Mouse (Mus musculus) kidney, embryonic 16.5 days (tissue): ENCODE data around the gene Olfr1393. TPM values are rescaled to one million over a fixed set of nuclear protein-coding genes. Genes with fewer than 3 reads are reported as not detected.

Source experiments
- ATAC-seq: fragments of 200-750 bp; cut with Nextera tagmentation; 2 replicates; pipeline ENCODE4 v1.8.0; 2017; ENCODE audit warnings: moderate TSS enrichment; ENCODE audit not compliant: low FRiP score, low TSS enrichment
- H3K27ac ChIP-seq: fragments of 300-500 bp; sonication (generic); 2 replicates; pipeline ENCODE4 v1.5.1; 2014; ENCODE audit warnings: low read length
- H3K27me3 ChIP-seq: fragments of 300-500 bp; sonication (generic); 2 replicates; pipeline ENCODE4 v1.6.1; 2014; ENCODE audit warnings: low read length, control low read depth, mixed read lengths; ENCODE audit not compliant: insufficient read depth
- H3K36me3 ChIP-seq: fragments of 300-500 bp; sonication (generic); 2 replicates; pipeline ENCODE4 v1.6.1; 2014; ENCODE audit warnings: low read length, control low read depth, mixed read lengths; ENCODE audit not compliant: insufficient read depth
- H3K4me1 ChIP-seq: fragments of 300-500 bp; sonication (generic); 2 replicates; pipeline ENCODE4 v1.6.1; 2014; ENCODE audit warnings: low read length, control low read depth, mixed read lengths; ENCODE audit not compliant: insufficient read depth
- H3K4me2 ChIP-seq: fragments of 300-500 bp; sonication (generic); replicated peaks from 2 replicates; pipeline ENCODE4 v1.6.1; 2014; ENCODE audit warnings: low read depth, low read length
- H3K4me3 ChIP-seq: fragments of 300-500 bp; sonication (generic); 2 replicates; pipeline ENCODE4 v1.5.1; 2014; ENCODE audit warnings: mild to moderate bottlenecking, low read length
- H3K9ac ChIP-seq: fragments of 300-500 bp; sonication (generic); replicated peaks from 2 replicates; pipeline ENCODE4 v1.6.1; 2014; ENCODE audit warnings: low read length
- H3K9me3 ChIP-seq: fragments of 300-500 bp; sonication (generic); 2 replicates; pipeline ENCODE4 v1.6.1; 2016; ENCODE audit warnings: low read length, control low read depth
- WGBS: fragments of 180-500 bp; shearing (Covaris S2); extraction: QIAGEN DNeasy Blood & Tissue Kit; methylation state at CpG from one replicate; pipeline ENCODE4 v1.1.7; 2014; 5-methylcytosine and 5-hydroxymethylcytosine counted together
- polyA plus RNA-seq: library from polyadenylated mRNA; unstranded; fragments of >200 nt; fragmentation: Nextera tagmentation; extraction: Ambion mirVana; gene quantifications from 2 replicates; pipeline ENCODE4 v1.2.1, GENCODE M21; 2015

Gene Olfr1393
- polyA plus RNA-seq, 1 experiment from 2014 or later: not detected

DNA sequence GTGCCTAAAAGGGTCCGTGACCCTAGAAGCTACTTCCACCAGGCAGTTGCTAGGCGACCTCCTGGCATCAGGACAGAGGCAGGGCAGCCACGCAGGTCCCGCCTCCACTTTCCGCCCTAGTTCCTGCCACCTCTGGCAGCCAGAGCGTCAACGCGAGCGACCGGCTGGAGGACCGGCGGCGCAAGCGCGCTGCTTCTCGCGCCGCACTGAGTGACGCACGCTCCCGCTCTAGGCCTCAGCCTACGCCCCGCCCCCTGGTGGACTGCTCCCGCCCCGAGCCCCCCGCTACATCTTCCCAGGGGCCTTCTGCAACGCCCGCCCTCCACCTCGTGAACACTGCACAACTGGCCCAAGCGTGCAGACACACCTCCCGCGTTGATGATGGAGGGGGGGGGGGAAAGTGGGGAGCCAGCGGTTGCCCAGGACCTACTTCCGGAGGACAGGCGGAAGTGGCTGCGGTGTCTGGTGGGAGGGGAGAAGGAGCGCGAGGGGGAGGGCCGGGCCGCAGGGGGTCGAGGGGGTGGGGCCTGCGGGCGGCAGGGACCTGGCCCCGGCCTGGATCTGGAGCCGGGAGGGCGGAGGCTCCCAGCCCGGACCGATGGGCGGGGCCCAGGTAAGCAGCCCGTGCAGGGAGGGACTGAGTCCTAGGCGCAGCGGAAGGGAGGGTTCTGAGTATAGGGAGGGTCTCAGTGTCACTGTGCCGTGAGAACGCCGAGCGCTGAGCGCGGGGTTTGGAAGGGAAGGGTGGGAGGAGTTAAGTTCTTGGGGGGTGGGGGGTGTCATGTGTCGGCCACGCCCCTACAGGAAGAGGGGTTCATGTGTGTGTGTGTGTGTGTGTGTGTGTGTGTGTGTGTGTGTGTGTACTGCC is 34.1 kb upstream of the Olfr1393 start, which contains the start of gene Mgat1:
TSS of gene Mgat1 (plus strand) at position 465 of the 868 bp plus-strand sequence.
- H3K9ac ChIP-seq: peak within 1 kb of the TSS; percentile 64
- WGBS: under 1% methylated on average over 59 of the region's 60 CpGs
- no peaks in the 10 kb centered on the region for H3K9me3 ChIP-seq
- H3K4me2 ChIP-seq: peak within 1 kb of the TSS; percentile 69
- peak; percentile 95 for ATAC-seq
- no peaks in the 10 kb centered on the region for H3K27me3 ChIP-seq
- no peaks in the 10 kb centered on the region for H3K36me3 ChIP-seq
- H3K4me3 ChIP-seq: peak within 1 kb of the TSS; percentile 55
- peak within 1 kb of the TSS; percentile 87 for H3K27ac ChIP-seq
- H3K4me1 ChIP-seq: peaks cover 42% of the 10 kb centered on the region

DNA sequence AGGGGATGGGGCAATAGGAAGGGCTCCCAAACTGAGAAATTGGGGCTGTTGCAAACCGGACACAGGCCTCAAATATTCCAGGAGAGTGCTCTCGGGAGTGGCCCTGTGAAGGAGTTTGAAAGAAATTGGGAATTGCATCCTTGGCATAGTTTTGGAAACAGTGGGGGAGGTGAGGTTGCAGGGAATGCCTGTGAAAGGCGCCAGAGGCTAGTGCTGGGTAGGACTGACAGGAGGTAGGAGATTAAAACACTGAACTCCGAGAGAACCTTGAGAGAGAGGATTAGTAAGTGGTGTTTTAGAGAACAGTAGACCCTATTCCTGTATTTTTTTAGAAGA is 33.5 kb upstream of the Olfr1393 start:
- Histone ChIP-seq H3K4me1 (peaks cover 48% of the 10 kb centered on the region), H3K36me3 (no peaks in the 10 kb centered on the region), H3K4me2 (peak overlapping the region; percentile 69), H3K27me3 (no peaks in the 10 kb centered on the region), H3K4me3 (peak overlapping the region; percentile 55), H3K9me3 (no peaks in the 10 kb centered on the region), H3K9ac (peak overlapping the region; percentile 64), H3K27ac (peak overlapping the region; percentile 87)
- 3% methylated on average over 4 of the region's 4 CpGs for WGBS
- no peak for ATAC-seq

GRCm38 (mm10) chr11:49245176-49245575 is 32.9 kb upstream of the Olfr1393 start:
- H3K36me3 ChIP-seq: no peaks in the 10 kb centered on the region
- no peaks in the 10 kb centered on the region for H3K27me3 ChIP-seq
- H3K9me3 ChIP-seq: no peaks in the 10 kb centered on the region
- WGBS: 22% methylated on average over 7 of the region's 7 CpGs
- peak overlapping the region; percentile 64; the same call in 1 of the 2 replicates for H3K9ac ChIP-seq
- peak overlapping the region; percentile 87 for H3K27ac ChIP-seq
- peak overlapping the region; percentile 69 for H3K4me2 ChIP-seq
- peak overlapping the region; percentile 55 for H3K4me3 ChIP-seq
- no peak for ATAC-seq
- H3K4me1 ChIP-seq: peaks cover 54% of the 10 kb centered on the region

DNA sequence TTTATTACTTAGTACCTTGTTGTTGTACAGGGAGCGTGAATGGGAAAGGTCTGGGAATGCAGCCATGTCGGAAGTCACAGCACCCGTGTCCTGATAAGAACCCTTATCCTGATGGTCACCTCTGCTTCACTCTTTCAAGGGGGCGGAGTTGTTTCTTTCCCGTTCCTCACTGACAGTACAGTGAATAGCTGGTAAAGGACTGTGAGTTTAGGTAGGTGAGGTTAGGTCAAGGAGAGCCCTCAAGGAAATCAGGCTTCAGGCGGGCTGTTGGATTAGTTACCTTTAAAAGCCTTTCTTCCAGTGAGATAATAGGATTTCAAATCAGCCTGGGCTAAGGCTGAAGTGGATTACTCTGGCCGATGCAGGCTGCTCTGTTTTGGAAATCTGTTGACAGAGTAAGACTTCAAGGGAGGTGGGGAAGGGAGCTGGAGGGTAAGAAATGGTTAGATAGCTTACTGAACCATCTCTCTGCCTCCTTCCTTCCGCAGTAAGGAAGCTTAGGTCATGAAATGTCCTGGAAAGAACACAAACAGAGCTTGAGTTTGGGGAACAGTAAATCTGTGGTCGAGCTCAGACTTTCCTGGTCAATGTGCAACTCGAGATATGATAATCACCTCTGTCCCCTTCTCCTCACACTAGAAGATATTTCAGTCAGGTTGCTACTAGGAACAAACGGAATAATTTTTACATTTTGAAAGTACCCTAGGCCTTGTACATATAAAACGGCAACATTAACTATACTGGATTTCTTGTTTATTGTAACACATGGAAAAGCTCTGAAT is 32.3 kb upstream of the Olfr1393 start:
- Histone ChIP-seq H3K27me3 (no peaks in the 10 kb centered on the region), H3K36me3 (no peaks in the 10 kb centered on the region), H3K9me3 (no peaks in the 10 kb centered on the region), H3K4me1 (peaks cover 54% of the 10 kb centered on the region), H3K4me2 (peak overlapping the region; percentile 69), H3K9ac (peak overlapping the region; percentile 55), H3K27ac (peak overlapping the region; percentile 87), H3K4me3 (peak overlapping the region; percentile 55)
- ATAC-seq: no peak
- WGBS: 25% methylated on average over 12 of the region's 12 CpGs

GRCm38 (mm10) chr11:49246523-49246922 is 31.6 kb upstream of the Olfr1393 start:
- WGBS: 79% methylated on average over 4 of the region's 4 CpGs
- ATAC-seq: no peak
- Histone ChIP-seq H3K4me1 (peaks cover 59% of the 10 kb centered on the region), H3K27ac (no peak overlapping the region), H3K27me3 (no peaks in the 10 kb centered on the region), H3K9me3 (no peaks in the 10 kb centered on the region), H3K36me3 (no peaks in the 10 kb centered on the region), H3K9ac (no peak overlapping the region), H3K4me2 (peak overlapping the region; percentile 29; the same call in 1 of the 2 replicates), H3K4me3 (no peak overlapping the region)

- H3K4me3 ChIP-seq: no peak overlapping the region
- 0 out of 2 replicates have a peak, but pooled peaks cover 3% of the 10 kb centered on the region for H3K36me3 ChIP-seq
- peak overlapping the region; percentile 29 for H3K4me2 ChIP-seq
- H3K27me3 ChIP-seq: no peaks in the 10 kb centered on the region
- ATAC-seq: no peak
- no peak overlapping the region for H3K27ac ChIP-seq
- H3K9ac ChIP-seq: peak overlapping the region; percentile 17
- no peaks in the 10 kb centered on the region for H3K9me3 ChIP-seq
- H3K4me1 ChIP-seq: peaks cover 67% of the 10 kb centered on the region
- WGBS: 43% methylated on average over 2 of the region's 2 CpGs
These were observed 30.8 kb upstream of the Olfr1393 start for GRCm38 (mm10) chr11:49247255-49247654.

DNA sequence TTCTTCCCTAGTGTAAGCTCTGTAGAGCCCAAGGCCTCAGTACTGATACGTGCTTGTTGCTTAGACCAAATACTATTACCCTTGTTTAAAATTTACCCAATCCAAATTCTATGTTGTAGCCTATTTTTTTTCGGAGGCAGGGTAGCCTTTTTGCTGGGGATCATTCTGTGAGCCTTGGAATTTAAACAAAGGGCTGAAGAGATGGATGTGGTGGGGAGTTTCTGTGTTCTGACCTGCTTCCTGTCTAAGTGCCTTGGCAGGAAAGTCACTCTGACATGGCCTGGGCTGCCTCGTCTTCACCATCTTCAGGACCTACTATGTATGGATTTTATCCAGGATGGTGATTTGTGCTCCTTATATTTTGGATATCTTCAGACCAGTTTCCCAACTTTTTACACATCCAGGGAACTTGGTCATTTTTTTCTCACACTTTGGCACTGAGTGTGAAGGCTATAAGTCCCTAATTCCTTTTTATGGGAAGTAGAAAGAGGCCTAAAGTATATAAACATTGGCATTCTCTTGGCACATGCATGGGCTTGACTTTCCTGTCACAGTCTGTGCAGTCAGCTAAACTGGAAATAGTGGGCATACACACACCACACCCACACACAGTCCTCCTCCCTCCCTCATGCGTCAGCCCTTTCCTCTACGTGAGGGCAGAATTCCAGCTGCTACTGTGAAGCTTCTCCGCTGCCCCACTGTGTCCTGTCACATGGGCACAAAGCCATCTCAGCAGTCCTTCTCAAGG is 29.7 kb upstream of the Olfr1393 start:
- no peak for ATAC-seq
- Histone ChIP-seq H3K4me1 (peaks cover 59% of the 10 kb centered on the region), H3K4me2 (0 out of 2 replicates have a peak overlapping the region, but pooled peaks have one; percentile 80), H3K27ac (peak overlapping the region; percentile 97), H3K27me3 (no peaks in the 10 kb centered on the region), H3K36me3 (peaks cover 7% of the 10 kb centered on the region; the same call in 1 of the 2 replicates), H3K4me3 (no peak overlapping the region), H3K9ac (peak overlapping the region; percentile 34; the same call in 1 of the 2 replicates), H3K9me3 (no peaks in the 10 kb centered on the region)
- WGBS: 69% methylated on average over 6 of the region's 6 CpGs

GRCm38 (mm10) chr11:49248974-49249700 is 29.0 kb upstream of the Olfr1393 start:
- Histone ChIP-seq H3K4me3 (no peak overlapping the region), H3K36me3 (peaks cover 12% of the 10 kb centered on the region; the same call in 1 of the 2 replicates), H3K9ac (peak overlapping the region; percentile 31; the same call in 1 of the 2 replicates), H3K9me3 (no peaks in the 10 kb centered on the region), H3K4me1 (peaks cover 59% of the 10 kb centered on the region), H3K4me2 (peak overlapping the region; percentile 80), H3K27ac (peak overlapping the region; percentile 97), H3K27me3 (no peaks in the 10 kb centered on the region)
- 75% methylated on average over 6 of the region's 6 CpGs for WGBS
- no peak for ATAC-seq
